Mouse (Mus musculus): ENCODE measurements around the gene Hif3a. TPM values are rescaled to one million over a fixed set of nuclear protein-coding genes. Genes with fewer than 3 reads are reported as not detected.

Hif3a gene
- total and polyA plus RNA-seq, 3 experiments = 8.0 to 37.9 TPM; not detected in 1

- TF ChIP-seq MAFK (IDR thresholded peaks at IDR 0.05; ENCODE audit: borderline replicate concordance, low read depth, low read length) = no peak
- TF ChIP-seq E2F4 (IDR thresholded peaks at IDR 0.05; ENCODE audit: borderline replicate concordance, low read depth, low read length) = no peak
- peak; percentile 25; the same call in 1 of the 2 replicates for TF ChIP-seq MXI1 (IDR thresholded peaks at IDR 0.05; ENCODE audit: low read depth, low read length)
- TF ChIP-seq KAT2A (conservative IDR thresholded peaks at IDR 0.05; ENCODE audit: low read depth, low read length) = no peak
Observed at GRCm38 (mm10) chr7:17066412-17066811, 4.2 kb upstream of the Hif3a start (continued).

DNA sequence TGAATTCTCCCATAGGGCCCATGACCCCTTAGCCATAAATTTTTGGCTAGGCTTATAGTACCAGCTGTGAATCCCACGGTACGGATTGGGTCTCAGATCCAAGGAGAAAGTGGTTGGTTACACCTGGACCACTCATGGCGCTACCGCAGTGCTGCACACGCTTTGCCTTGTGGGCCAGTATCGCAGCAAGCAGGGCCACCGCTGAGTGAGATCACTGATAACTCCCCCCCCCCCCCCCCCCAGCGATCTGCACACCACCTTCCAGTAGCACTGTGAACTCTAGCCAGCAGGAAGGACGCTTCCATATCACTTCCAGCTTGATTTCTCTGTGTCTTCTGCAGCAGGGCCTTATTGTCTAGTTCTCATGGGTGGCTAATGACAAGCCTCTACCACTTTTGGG, 3.4 kb upstream of the Hif3a start:
- H3K79me2 ChIP-seq (ENCODE audit: control insufficient read depth, insufficient read depth, low read length, poor library complexity) = no peaks in the 10 kb centered on the region; the same call in 1 of the 2 replicates
- H3K4me3 ChIP-seq (ENCODE audit: control insufficient read depth in 1 of 2, insufficient read depth in 1 of 2, low read depth in 2 of 2, low read length in 2 of 2) = no peak overlapping the region
- H3K27me3 ChIP-seq (ENCODE audit: control insufficient read depth in 1 of 2, insufficient read depth in 2 of 2, low read length in 2 of 2) = no peaks in the 10 kb centered on the region
- peak; percentile 57 for DNase-seq (ENCODE audit: low read depth, low spot score)
- H3K9me3 ChIP-seq (replicated peaks; ENCODE audit: insufficient read depth, low read length) = no peaks in the 10 kb centered on the region
- H3K9ac ChIP-seq (ENCODE audit: control insufficient read depth, low read depth, low read length, poor library complexity, severe bottlenecking) = no peak overlapping the region
- peaks cover 0 to 9% of the 10 kb centered on the region in 2 experiments; a peak in 2 of 4 replicates for H3K36me3 ChIP-seq (ENCODE audit: control insufficient read depth in 1 of 2, insufficient read depth in 2 of 2, low read length in 2 of 2)
- peaks cover 6 to 26% of the 10 kb centered on the region in 2 experiments for H3K4me1 ChIP-seq (ENCODE audit: control insufficient read depth in 1 of 2, insufficient read depth in 2 of 2, low read length in 2 of 2)
- no peak overlapping the region for H3K27ac ChIP-seq (ENCODE audit: control insufficient read depth, low read depth, low read length)
- TF ChIP-seq GATA1 (IDR thresholded peaks at IDR 0.05; ENCODE audit: low read depth, low read length) = no peak
- no peak; the same call in 1 of the 2 replicates for TF ChIP-seq SIN3A (IDR thresholded peaks at IDR 0.05; ENCODE audit: low read length)
- TF ChIP-seq ELF1 (IDR thresholded peaks at IDR 0.05; ENCODE audit: low read depth, low read length) = no peak
- peak; percentile 60 for TF ChIP-seq MXI1 (IDR thresholded peaks at IDR 0.05; ENCODE audit: low read depth, low read length)
- no peak for TF ChIP-seq POLR2AphosphoS5 (IDR thresholded peaks at IDR 0.05; ENCODE audit: borderline replicate concordance, low read depth, low read length)
- TF ChIP-seq RCOR1 (IDR thresholded peaks at IDR 0.05; ENCODE audit: low read depth, low read length) = peak; percentile 21; the same call in 1 of the 2 replicates
- no peak for TF ChIP-seq ZKSCAN1 (IDR thresholded peaks at IDR 0.05; ENCODE audit: low read depth, low read length)
- TF ChIP-seq BHLHE40 (IDR thresholded peaks at IDR 0.05; ENCODE audit: borderline replicate concordance, low read depth, low read length) = 0 out of 2 replicates have a peak, but pooled peaks have one; percentile 17
- no peak for TF ChIP-seq JUND (IDR thresholded peaks at IDR 0.05; ENCODE audit: low read depth, low read length)
- no peak for TF ChIP-seq GABPA (IDR thresholded peaks at IDR 0.05; ENCODE audit: low read depth, low read length)
- no peak for TF ChIP-seq MYB (IDR thresholded peaks at IDR 0.05; ENCODE audit: low read depth, low read length)
- no peak for TF ChIP-seq USF1 (IDR thresholded peaks at IDR 0.05; ENCODE audit: low read depth, low read length)
- no peak for TF ChIP-seq UBTF (IDR thresholded peaks at IDR 0.05; ENCODE audit: borderline replicate concordance, insufficient read depth, low read depth, low read length)
- TF ChIP-seq MYC (IDR thresholded peaks at IDR 0.05; ENCODE audit: low read depth, low read length) = 0 out of 2 replicates have a peak, but pooled peaks have one; percentile 28
- TF ChIP-seq KAT2A (conservative IDR thresholded peaks at IDR 0.05; ENCODE audit: low read depth, low read length) = no peak
- no peak; the same call in 1 of the 2 replicates for TF ChIP-seq MAX (IDR thresholded peaks at IDR 0.05; ENCODE audit: low read length)
- peak; percentile 63 for TF ChIP-seq TCF12 (IDR thresholded peaks at IDR 0.05; ENCODE audit: low read depth, low read length)
- TF ChIP-seq CHD1 (IDR thresholded peaks at IDR 0.05; ENCODE audit: low read depth, low read length) = no peak
- TF ChIP-seq CHD2 (IDR thresholded peaks at IDR 0.05; ENCODE audit: low read length) = no peak
- TF ChIP-seq MEF2A (IDR thresholded peaks at IDR 0.05; ENCODE audit: extremely low read depth, insufficient replicate concordance, low read depth, low read length, poor library complexity, severe bottlenecking) = no peak
- peak in 1 of 2 experiments; percentile 46; a peak in 2 of 4 replicates for TF ChIP-seq EP300 (IDR thresholded peaks at IDR 0.05; ENCODE audit: low read depth in 1 of 2, low read length in 2 of 2)
- no peak for TF ChIP-seq ZC3H11A (IDR thresholded peaks at IDR 0.05; ENCODE audit: low read depth, low read length)
- TF ChIP-seq TAL1 (IDR thresholded peaks at IDR 0.05; ENCODE audit: low read length) = no peak
- no peak for TF ChIP-seq POLR2A (IDR thresholded peaks at IDR 0.05; ENCODE audit: control insufficient read depth in 1 of 2, insufficient read depth in 1 of 2, low read depth in 1 of 2, low read length in 2 of 2, poor library complexity in 1 of 2)
- TF ChIP-seq SMC3 (IDR thresholded peaks at IDR 0.05; ENCODE audit: low read depth, low read length) = no peak
- no peak for TF ChIP-seq MAFK (IDR thresholded peaks at IDR 0.05; ENCODE audit: borderline replicate concordance, low read depth, low read length)
- no peak for TF ChIP-seq USF2 (IDR thresholded peaks at IDR 0.05; ENCODE audit: borderline replicate concordance in 1 of 2, insufficient read depth in 1 of 2, low read depth in 1 of 2, low read length in 2 of 2)
- TF ChIP-seq CTCF (IDR thresholded peaks at IDR 0.05 in 2 of 3, conservative IDR thresholded peaks at IDR 0.05 in 1 of 3; ENCODE audit: control insufficient read depth in 1 of 3, insufficient read depth in 1 of 3, low read depth in 2 of 3, low read length in 3 of 3, poor library complexity in 1 of 3, severe bottlenecking in 1 of 3) = no peak
- TF ChIP-seq POLR2AphosphoS2 (IDR thresholded peaks at IDR 0.05; ENCODE audit: low read length) = no peak
- TF ChIP-seq TBP (IDR thresholded peaks at IDR 0.05; ENCODE audit: low read depth, low read length) = no peak
- no peak for TF ChIP-seq E2F4 (IDR thresholded peaks at IDR 0.05; ENCODE audit: borderline replicate concordance, low read depth, low read length)
- TF ChIP-seq NRF1 (IDR thresholded peaks at IDR 0.05; ENCODE audit: insufficient read depth, low read depth, low read length, poor library complexity, severe bottlenecking) = no peak
- no peak for TF ChIP-seq HCFC1 (IDR thresholded peaks at IDR 0.05; ENCODE audit: low read depth, low read length)
- TF ChIP-seq ETS1 (IDR thresholded peaks at IDR 0.05; ENCODE audit: low read depth, low read length) = no peak; the same call in 1 of the 2 replicates

Measured in MEL (cell line).